Mouse (Mus musculus): ENCODE measurements at regions not wholly inside any gene's neighbourhood (a gene's known extent, or its start where the extent isn't known, plus 50 kb on each side); places are given as distances from the start of the nearest gene placed in this dataset.

DNA sequence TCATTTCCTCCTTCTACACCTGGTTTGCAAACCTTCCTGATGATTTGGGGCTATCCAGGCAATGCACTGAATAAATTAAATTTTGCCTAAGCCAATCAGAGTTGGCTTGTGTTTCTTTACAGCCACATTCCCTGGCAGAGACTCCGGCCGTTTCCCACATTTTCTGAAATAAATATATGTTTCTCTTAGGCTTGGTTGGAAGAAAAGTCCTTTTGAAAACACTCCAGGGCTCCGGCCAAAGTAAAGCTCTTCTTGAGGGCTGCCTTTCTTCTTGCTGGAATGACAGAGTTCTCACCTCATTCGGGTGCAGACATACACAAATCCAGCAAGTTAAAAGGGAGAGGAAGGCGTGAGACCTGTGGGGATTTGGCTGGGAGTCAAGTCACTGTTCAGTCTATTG is 252.0 kb upstream of the Tbx3 start:
- no peaks in the 10 kb centered on the region for H3K79me2 ChIP-seq (replicated peaks; ENCODE audit: control insufficient read depth, insufficient read depth, low read length)
- H3K4me1 ChIP-seq (ENCODE audit: control insufficient read depth, insufficient read depth, low read length): no peaks in the 10 kb centered on the region
- TF ChIP-seq CTCF (IDR thresholded peaks at IDR 0.05) (no peak), EP300 (IDR thresholded peaks at IDR 0.05; ENCODE audit: insufficient read depth, low read depth, low read length) (no peak), POLR2A (IDR thresholded peaks at IDR 0.05; ENCODE audit: insufficient read depth, low read depth, low read length) (no peak)
- intact Hi-C loops (cut with DNase I): no loop called here
- H3K4me3 ChIP-seq: no peak overlapping the region
- H3K36me3 ChIP-seq (ENCODE audit: control insufficient read depth, insufficient read depth, low read length): no peaks in the 10 kb centered on the region
- no peak overlapping the region for H3K27ac ChIP-seq
- 71% methylated on average over 5 of the region's 5 CpGs for WGBS
- 0 out of 2 replicates have a peak, but pooled peaks cover 1% of the 10 kb centered on the region for H3K27me3 ChIP-seq (ENCODE audit: control insufficient read depth, insufficient read depth, low read length)
- H3K9ac ChIP-seq (ENCODE audit: low read depth, low read length): no peak overlapping the region
- no peak for DNase-seq

DNA sequence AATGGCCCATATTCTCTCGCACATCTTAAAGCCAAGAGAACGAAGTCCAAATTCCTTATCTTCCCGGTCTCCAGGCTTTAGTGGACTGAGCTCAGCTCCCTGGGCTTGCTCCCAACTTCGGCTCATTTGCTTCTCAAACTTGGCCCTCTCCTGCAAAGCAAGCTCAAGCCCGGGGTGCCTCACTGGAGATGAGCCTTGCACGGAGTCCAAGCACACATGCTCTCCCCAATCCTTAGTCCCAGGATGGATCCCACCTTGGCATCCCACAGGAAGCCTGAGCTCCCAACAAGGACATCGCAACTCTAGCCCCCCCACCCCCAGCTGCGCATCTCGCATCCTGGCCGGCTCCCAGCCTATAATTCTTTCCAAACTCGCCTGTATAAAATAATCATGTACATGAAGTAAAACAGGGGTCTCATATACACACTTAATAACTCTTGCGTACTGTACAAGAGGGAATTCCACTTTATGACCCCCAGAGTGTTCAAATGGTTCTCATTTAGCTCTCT is 242.9 kb upstream of the Tbx3 start:
- H3K36me3 ChIP-seq (ENCODE audit: control insufficient read depth, insufficient read depth, low read length): no peaks in the 10 kb centered on the region
- H3K79me2 ChIP-seq (replicated peaks; ENCODE audit: control insufficient read depth, insufficient read depth, low read length): no peaks in the 10 kb centered on the region
- no peaks in the 10 kb centered on the region for H3K4me1 ChIP-seq (ENCODE audit: control insufficient read depth, insufficient read depth, low read length)
- intact Hi-C loops (cut with DNase I): no loop called here
- no peaks in the 10 kb centered on the region for H3K27me3 ChIP-seq (ENCODE audit: control insufficient read depth, insufficient read depth, low read length)
- no peak overlapping the region for H3K4me3 ChIP-seq
- peak; percentile 29 to 36 for DNase-seq
- no peak for TF ChIP-seq CTCF (IDR thresholded peaks at IDR 0.05)
- no peak for TF ChIP-seq POLR2A (IDR thresholded peaks at IDR 0.05; ENCODE audit: insufficient read depth, low read depth, low read length)
- no peak for TF ChIP-seq EP300 (IDR thresholded peaks at IDR 0.05; ENCODE audit: insufficient read depth, low read depth, low read length)
- H3K9ac ChIP-seq (ENCODE audit: low read depth, low read length): no peak overlapping the region
- no peak overlapping the region for H3K27ac ChIP-seq
- WGBS: 64% methylated on average over 12 of the region's 12 CpGs

DNA sequence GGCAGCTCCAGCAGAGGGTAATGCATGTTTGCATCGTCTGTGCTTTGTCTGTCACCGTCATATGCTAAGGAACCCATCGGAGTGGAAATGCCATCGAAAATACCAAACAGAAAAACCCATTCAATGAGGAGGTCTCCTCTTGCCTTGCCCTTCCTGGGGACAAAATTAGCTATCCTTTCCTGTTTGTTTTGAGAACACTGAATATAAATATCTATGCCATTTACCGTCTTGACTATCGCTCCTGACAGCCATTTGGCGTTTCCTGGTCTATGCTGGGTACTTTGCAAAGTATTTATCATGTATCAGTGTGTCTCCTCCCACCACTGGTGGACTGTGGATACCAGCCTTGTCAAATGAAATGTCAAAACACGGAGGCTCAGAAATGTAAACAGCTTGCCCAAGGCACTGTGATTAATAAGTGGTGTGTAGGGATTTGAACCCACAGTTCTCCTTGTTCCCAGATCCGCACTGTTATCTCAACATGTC is 239.2 kb upstream of the Tbx3 start:
- DNase-seq: no peak
- no peak overlapping the region for H3K9ac ChIP-seq (ENCODE audit: low read depth, low read length)
- no peak overlapping the region for H3K4me3 ChIP-seq
- no peaks in the 10 kb centered on the region for H3K27me3 ChIP-seq (ENCODE audit: control insufficient read depth, insufficient read depth, low read length)
- H3K27ac ChIP-seq: no peak overlapping the region
- no peaks in the 10 kb centered on the region for H3K36me3 ChIP-seq (ENCODE audit: control insufficient read depth, insufficient read depth, low read length)
- intact Hi-C loops (cut with DNase I): no loop called here
- no peaks in the 10 kb centered on the region for H3K79me2 ChIP-seq (replicated peaks; ENCODE audit: control insufficient read depth, insufficient read depth, low read length)
- WGBS: 79% methylated on average over 9 of the region's 9 CpGs
- no peaks in the 10 kb centered on the region for H3K4me1 ChIP-seq (ENCODE audit: control insufficient read depth, insufficient read depth, low read length)
- TF ChIP-seq CTCF (IDR thresholded peaks at IDR 0.05) (no peak), POLR2A (IDR thresholded peaks at IDR 0.05; ENCODE audit: insufficient read depth, low read depth, low read length) (no peak), EP300 (IDR thresholded peaks at IDR 0.05; ENCODE audit: insufficient read depth, low read depth, low read length) (no peak)

- Histone ChIP-seq H3K27me3 (ENCODE audit: control insufficient read depth, insufficient read depth, low read length) (no peaks in the 10 kb centered on the region), H3K4me1 (ENCODE audit: control insufficient read depth, insufficient read depth, low read length) (no peaks in the 10 kb centered on the region), H3K27ac (no peak overlapping the region), H3K4me3 (no peak overlapping the region), H3K79me2 (replicated peaks; ENCODE audit: control insufficient read depth, insufficient read depth, low read length) (no peaks in the 10 kb centered on the region), H3K36me3 (ENCODE audit: control insufficient read depth, insufficient read depth, low read length) (no peaks in the 10 kb centered on the region), H3K9ac (ENCODE audit: low read depth, low read length) (no peak overlapping the region)
- intact Hi-C loops (cut with DNase I): no loop called here
- WGBS: 65% methylated on average over 7 of the region's 7 CpGs
- no peak for TF ChIP-seq POLR2A (IDR thresholded peaks at IDR 0.05; ENCODE audit: insufficient read depth, low read depth, low read length)
- no peak for TF ChIP-seq EP300 (IDR thresholded peaks at IDR 0.05; ENCODE audit: insufficient read depth, low read depth, low read length)
- TF ChIP-seq CTCF (IDR thresholded peaks at IDR 0.05): no peak
- no peak for DNase-seq
These were observed 235.9 kb upstream of the Tbx3 start for GRCm38 (mm10) chr5:119434572-119434971.

GRCm38 (mm10) chr5:119448494-119448893 is 222.0 kb upstream of the Tbx3 start:
- Histone ChIP-seq H3K36me3 (ENCODE audit: control insufficient read depth, insufficient read depth, low read length) (no peaks in the 10 kb centered on the region), H3K27me3 (ENCODE audit: control insufficient read depth, insufficient read depth, low read length) (no peaks in the 10 kb centered on the region), H3K4me3 (no peak overlapping the region), H3K4me1 (ENCODE audit: control insufficient read depth, insufficient read depth, low read length) (no peaks in the 10 kb centered on the region), H3K9ac (ENCODE audit: low read depth, low read length) (no peak overlapping the region), H3K79me2 (replicated peaks; ENCODE audit: control insufficient read depth, insufficient read depth, low read length) (no peaks in the 10 kb centered on the region), H3K27ac (no peak overlapping the region)
- no peak for DNase-seq
- intact Hi-C loops (cut with DNase I): no loop called here
- no peak for TF ChIP-seq POLR2A (IDR thresholded peaks at IDR 0.05; ENCODE audit: insufficient read depth, low read depth, low read length)
- whole genome bisulfite sequencing: 78% methylated on average over 4 of the region's 4 CpGs

- no peak overlapping the region for H3K27ac ChIP-seq
- H3K36me3 ChIP-seq (ENCODE audit: control insufficient read depth, insufficient read depth, low read length): no peaks in the 10 kb centered on the region
- H3K9ac ChIP-seq (ENCODE audit: low read depth, low read length): no peak overlapping the region
- no peaks in the 10 kb centered on the region for H3K4me1 ChIP-seq (ENCODE audit: control insufficient read depth, insufficient read depth, low read length)
- no peaks in the 10 kb centered on the region for H3K27me3 ChIP-seq (ENCODE audit: control insufficient read depth, insufficient read depth, low read length)
- peak; percentile 28 to 30 for DNase-seq
- H3K79me2 ChIP-seq (replicated peaks; ENCODE audit: control insufficient read depth, insufficient read depth, low read length): no peaks in the 10 kb centered on the region
- WGBS: 23% methylated on average over 7 of the region's 7 CpGs
- TF ChIP-seq EP300 (IDR thresholded peaks at IDR 0.05; ENCODE audit: insufficient read depth, low read depth, low read length) (no peak), CTCF (IDR thresholded peaks at IDR 0.05) (no peak), POLR2A (IDR thresholded peaks at IDR 0.05; ENCODE audit: insufficient read depth, low read depth, low read length) (no peak)
- H3K4me3 ChIP-seq: no peak overlapping the region
- intact Hi-C loops (cut with DNase I): no loop called here
These were observed 221.3 kb upstream of the Tbx3 start for GRCm38 (mm10) chr5:119449166-119449565.

All from heart, adult 2 months (tissue).